Mouse (Mus musculus): Measurements from ENCODE around the gene Olfr279.

Olfr279 gene

GRCm38 (mm10) chr15:98543341-98543740, 51.1 kb downstream of the Olfr279 start:
- DNase-seq (ENCODE audit: inconsistent ontology term): no peak

- no peak for DNase-seq (ENCODE audit: inconsistent ontology term)
Measured at GRCm38 (mm10) chr15:98545151-98545550, 52.9 kb downstream of the Olfr279 start.

- no peak for DNase-seq (ENCODE audit: inconsistent ontology term)
Measured at GRCm38 (mm10) chr15:98546843-98547242, 54.6 kb downstream of the Olfr279 start.

Measured in Muller cell, postnatal 12 days (primary cell).